Mouse (Mus musculus) bone marrow, adult 2 months (tissue): ENCODE results near the gene Chit1.

Experiments used
- CTCF ChIP-seq: fragments of 200-500 bp; IDR thresholded peaks from 2 replicates; pipeline ENCODE4 v1.5.1; 2011; ENCODE audit warnings: low read length, control low read depth; ENCODE audit not compliant: control insufficient read depth, insufficient read depth
- POLR2A ChIP-seq: fragments of 200-500 bp; IDR thresholded peaks from 2 replicates; pipeline ENCODE4 v1.6.1; 2011; ENCODE audit warnings: low read depth, mild to moderate bottlenecking, control low read depth, low read length, borderline replicate concordance; ENCODE audit not compliant: control insufficient read depth

DNA sequence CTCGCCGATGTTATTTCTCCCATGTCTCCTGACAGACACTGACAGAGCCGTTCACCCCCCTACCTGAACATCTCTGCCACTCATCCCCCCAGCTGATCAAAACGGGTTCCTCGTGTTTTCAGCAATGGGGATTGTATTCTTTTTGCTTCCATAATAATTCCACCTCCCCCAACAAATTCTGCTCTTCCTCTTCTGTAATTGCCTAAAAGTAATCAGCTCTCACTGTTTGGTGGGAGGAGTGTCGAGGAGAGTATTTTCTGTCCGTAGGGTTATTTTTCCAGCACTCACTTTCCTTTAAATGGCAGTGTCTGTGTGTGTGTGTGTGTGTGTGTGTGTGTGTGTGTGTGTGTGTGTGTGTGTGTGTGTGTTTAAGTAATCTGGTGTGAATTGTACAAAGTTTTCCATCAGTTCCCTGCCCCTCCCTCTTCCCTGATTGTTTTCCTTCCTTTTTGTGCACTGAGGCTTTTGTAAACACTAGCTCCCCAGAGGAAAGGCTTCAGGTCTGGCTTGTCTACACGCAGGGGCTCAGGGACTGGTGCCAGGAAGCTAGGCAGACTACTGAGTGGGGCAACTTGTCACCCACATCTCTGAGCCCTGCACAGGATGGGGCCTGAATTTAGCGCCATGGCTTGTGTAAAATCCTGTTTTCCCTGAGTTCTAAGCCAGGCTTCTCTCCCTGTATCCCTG, 31.4 kb upstream of the Chit1 start:
- TF ChIP-seq CTCF (no peak), POLR2A (no peak)
